Mouse (Mus musculus): ENCODE measurements around the gene Mbtps1. TPM values are rescaled to one million over a fixed set of nuclear protein-coding genes. Genes with fewer than 3 reads are reported as not detected.
A peak's percentile ranks its signal among the peaks of the same experiment; 100 is the strongest.

Gene Mbtps1
- polyA plus RNA-seq, 1 experiment from 2014 or later = 64.8 TPM

GRCm38 (mm10) chr8:119520102-119520501, 38.4 kb downstream of the Mbtps1 start:
- Histone ChIP-seq H3K9me3 (ENCODE audit: control insufficient read depth, low read length) (no peaks in the 10 kb centered on the region), H3K4me3 (ENCODE audit: low read depth, low read length) (no peak overlapping the region), H3K9ac (ENCODE audit: low read depth, low read length) (no peak overlapping the region), H3K4me2 (replicated peaks; ENCODE audit: low read depth, low read length) (no peak overlapping the region), H3K4me1 (replicated peaks; ENCODE audit: control insufficient read depth, insufficient read depth, low read length) (no peaks in the 10 kb centered on the region), H3K27ac (ENCODE audit: low read depth, low read length) (no peak overlapping the region), H3K27me3 (ENCODE audit: control insufficient read depth, insufficient read depth, low read length) (no peaks in the 10 kb centered on the region), H3K36me3 (ENCODE audit: control insufficient read depth, insufficient read depth, low read length) (peaks cover 13% of the 10 kb centered on the region)
- WGBS = 72% methylated on average over 7 of the region's 7 CpGs
- DNase-seq (ENCODE audit: low spot score) (peak; percentile 31), ATAC-seq (ENCODE audit: low FRiP score) (no peak)

- Histone ChIP-seq H3K9me3 (ENCODE audit: control insufficient read depth, low read length) (no peaks in the 10 kb centered on the region), H3K9ac (ENCODE audit: low read depth, low read length) (no peak overlapping the region), H3K36me3 (ENCODE audit: control insufficient read depth, insufficient read depth, low read length) (peaks cover 16% of the 10 kb centered on the region; the same call in 1 of the 2 replicates), H3K27me3 (ENCODE audit: control insufficient read depth, insufficient read depth, low read length) (no peaks in the 10 kb centered on the region), H3K27ac (ENCODE audit: low read depth, low read length) (no peak overlapping the region), H3K4me2 (replicated peaks; ENCODE audit: low read depth, low read length) (no peak overlapping the region), H3K4me1 (replicated peaks; ENCODE audit: control insufficient read depth, insufficient read depth, low read length) (no peaks in the 10 kb centered on the region), H3K4me3 (ENCODE audit: low read depth, low read length) (no peak overlapping the region)
- WGBS = 74% methylated on average over 5 of the region's 5 CpGs
- DNase-seq (ENCODE audit: low spot score) (no peak), ATAC-seq (ENCODE audit: low FRiP score) (no peak)
Observed at GRCm38 (mm10) chr8:119516674-119517073, 41.9 kb downstream of the Mbtps1 start.

- no peak for ATAC-seq (ENCODE audit: low FRiP score)
- Histone ChIP-seq H3K9ac (ENCODE audit: low read depth, low read length) (no peak overlapping the region), H3K27ac (ENCODE audit: low read depth, low read length) (no peak overlapping the region), H3K27me3 (ENCODE audit: control insufficient read depth, insufficient read depth, low read length) (no peaks in the 10 kb centered on the region), H3K9me3 (ENCODE audit: control insufficient read depth, low read length) (no peaks in the 10 kb centered on the region), H3K36me3 (ENCODE audit: control insufficient read depth, insufficient read depth, low read length) (peaks cover 13% of the 10 kb centered on the region; the same call in 1 of the 2 replicates), H3K4me2 (replicated peaks; ENCODE audit: low read depth, low read length) (no peak overlapping the region), H3K4me1 (replicated peaks; ENCODE audit: control insufficient read depth, insufficient read depth, low read length) (no peaks in the 10 kb centered on the region), H3K4me3 (ENCODE audit: low read depth, low read length) (no peak overlapping the region)
- DNase-seq (ENCODE audit: low spot score) = no peak
- WGBS = 71% methylated on average over 3 of the region's 3 CpGs
Observed at GRCm38 (mm10) chr8:119515767-119516166, 42.8 kb downstream of the Mbtps1 start.

- no peak for ATAC-seq (ENCODE audit: low FRiP score)
- Histone ChIP-seq H3K27ac (ENCODE audit: low read depth, low read length) (no peak overlapping the region), H3K36me3 (ENCODE audit: control insufficient read depth, insufficient read depth, low read length) (peaks cover 13% of the 10 kb centered on the region; the same call in 1 of the 2 replicates)
Observed at GRCm38 (mm10) chr8:119514940-119515339, 43.6 kb downstream of the Mbtps1 start.

GRCm38 (mm10) chr8:119513405-119513804, 45.1 kb downstream of the Mbtps1 start:
- H3K4me3 ChIP-seq (ENCODE audit: low read depth, low read length) = no peak overlapping the region
- ATAC-seq (ENCODE audit: low FRiP score) (no peak), DNase-seq (ENCODE audit: low spot score) (no peak)
- no peaks in the 10 kb centered on the region for H3K9me3 ChIP-seq (ENCODE audit: control insufficient read depth, low read length)
- H3K36me3 ChIP-seq (ENCODE audit: control insufficient read depth, insufficient read depth, low read length) = peaks cover 25% of the 10 kb centered on the region; the same call in 1 of the 2 replicates
- 95% methylated on average over 4 of the region's 4 CpGs for WGBS
- H3K27me3 ChIP-seq (ENCODE audit: control insufficient read depth, insufficient read depth, low read length) = no peaks in the 10 kb centered on the region
- no peaks in the 10 kb centered on the region for H3K4me1 ChIP-seq (replicated peaks; ENCODE audit: control insufficient read depth, insufficient read depth, low read length)
- H3K9ac ChIP-seq (ENCODE audit: low read depth, low read length) = no peak overlapping the region
- H3K27ac ChIP-seq (ENCODE audit: low read depth, low read length) = no peak overlapping the region
- H3K4me2 ChIP-seq (replicated peaks; ENCODE audit: low read depth, low read length) = no peak overlapping the region

More at GRCm38 (mm10) chr8:119514940-119515339, 43.6 kb downstream of the Mbtps1 start:
- Histone ChIP-seq H3K4me2 (replicated peaks; ENCODE audit: low read depth, low read length) (no peak overlapping the region), H3K4me3 (ENCODE audit: low read depth, low read length) (no peak overlapping the region), H3K4me1 (replicated peaks; ENCODE audit: control insufficient read depth, insufficient read depth, low read length) (no peaks in the 10 kb centered on the region), H3K27me3 (ENCODE audit: control insufficient read depth, insufficient read depth, low read length) (no peaks in the 10 kb centered on the region), H3K9me3 (ENCODE audit: control insufficient read depth, low read length) (no peaks in the 10 kb centered on the region), H3K9ac (ENCODE audit: low read depth, low read length) (no peak overlapping the region)
- WGBS = 96% methylated on average over 3 of the region's 3 CpGs
- DNase-seq (ENCODE audit: low spot score) = no peak

GRCm38 (mm10) chr8:119511722-119512121, 46.8 kb downstream of the Mbtps1 start:
- no peak overlapping the region for H3K4me2 ChIP-seq (replicated peaks; ENCODE audit: low read depth, low read length)
- H3K9ac ChIP-seq (ENCODE audit: low read depth, low read length) = no peak overlapping the region
- peaks cover 24% of the 10 kb centered on the region; the same call in 1 of the 2 replicates for H3K36me3 ChIP-seq (ENCODE audit: control insufficient read depth, insufficient read depth, low read length)
- ATAC-seq (ENCODE audit: low FRiP score) (no peak), DNase-seq (ENCODE audit: low spot score) (no peak)
- no peak overlapping the region for H3K27ac ChIP-seq (ENCODE audit: low read depth, low read length)
- 98% methylated on average over 7 of the region's 7 CpGs for WGBS
- H3K4me3 ChIP-seq (ENCODE audit: low read depth, low read length) = no peak overlapping the region
- H3K4me1 ChIP-seq (replicated peaks; ENCODE audit: control insufficient read depth, insufficient read depth, low read length) = no peaks in the 10 kb centered on the region
- H3K9me3 ChIP-seq (ENCODE audit: control insufficient read depth, low read length) = no peaks in the 10 kb centered on the region
- H3K27me3 ChIP-seq (ENCODE audit: control insufficient read depth, insufficient read depth, low read length) = no peaks in the 10 kb centered on the region

GRCm38 (mm10) chr8:119510471-119510870, 48.1 kb downstream of the Mbtps1 start:
- ATAC-seq (ENCODE audit: low FRiP score) = no peak

GRCm38 (mm10) chr8:119506106-119506505, 52.4 kb downstream of the Mbtps1 start:
- Histone ChIP-seq H3K9me3 (ENCODE audit: control insufficient read depth, low read length) (no peaks in the 10 kb centered on the region), H3K4me1 (replicated peaks; ENCODE audit: control insufficient read depth, insufficient read depth, low read length) (no peaks in the 10 kb centered on the region), H3K36me3 (ENCODE audit: control insufficient read depth, insufficient read depth, low read length) (peaks cover 13% of the 10 kb centered on the region; the same call in 1 of the 2 replicates), H3K9ac (ENCODE audit: low read depth, low read length) (no peak overlapping the region), H3K27me3 (ENCODE audit: control insufficient read depth, insufficient read depth, low read length) (no peaks in the 10 kb centered on the region), H3K4me2 (replicated peaks; ENCODE audit: low read depth, low read length) (no peak overlapping the region), H3K4me3 (ENCODE audit: low read depth, low read length) (no peak overlapping the region), H3K27ac (ENCODE audit: low read depth, low read length) (no peak overlapping the region)
- DNase-seq (ENCODE audit: low spot score) (no peak), ATAC-seq (ENCODE audit: low FRiP score) (no peak)
- WGBS = 88% methylated on average over 8 of the region's 8 CpGs

More at GRCm38 (mm10) chr8:119510471-119510870, 48.1 kb downstream of the Mbtps1 start:
- WGBS = 94% methylated on average over 9 of the region's 9 CpGs
- Histone ChIP-seq H3K4me1 (replicated peaks; ENCODE audit: control insufficient read depth, insufficient read depth, low read length) (no peaks in the 10 kb centered on the region), H3K27me3 (ENCODE audit: control insufficient read depth, insufficient read depth, low read length) (no peaks in the 10 kb centered on the region), H3K9me3 (ENCODE audit: control insufficient read depth, low read length) (no peaks in the 10 kb centered on the region), H3K27ac (ENCODE audit: low read depth, low read length) (no peak overlapping the region), H3K36me3 (ENCODE audit: control insufficient read depth, insufficient read depth, low read length) (peaks cover 23% of the 10 kb centered on the region; the same call in 1 of the 2 replicates), H3K4me3 (ENCODE audit: low read depth, low read length) (no peak overlapping the region), H3K4me2 (replicated peaks; ENCODE audit: low read depth, low read length) (no peak overlapping the region), H3K9ac (ENCODE audit: low read depth, low read length) (no peak overlapping the region)
- DNase-seq (ENCODE audit: low spot score) = no peak

- no peak overlapping the region for H3K4me2 ChIP-seq (replicated peaks; ENCODE audit: low read depth, low read length)
- no peak overlapping the region for H3K27ac ChIP-seq (ENCODE audit: low read depth, low read length)
- ATAC-seq (ENCODE audit: low FRiP score) = no peak
- no peaks in the 10 kb centered on the region for H3K27me3 ChIP-seq (ENCODE audit: control insufficient read depth, insufficient read depth, low read length)
- no peak overlapping the region for H3K4me3 ChIP-seq (ENCODE audit: low read depth, low read length)
- no peak for DNase-seq (ENCODE audit: low spot score)
- peaks cover 13% of the 10 kb centered on the region; the same call in 1 of the 2 replicates for H3K36me3 ChIP-seq (ENCODE audit: control insufficient read depth, insufficient read depth, low read length)
- H3K9me3 ChIP-seq (ENCODE audit: control insufficient read depth, low read length) = no peaks in the 10 kb centered on the region
- 59% methylated on average over 9 of the region's 9 CpGs for WGBS
- H3K9ac ChIP-seq (ENCODE audit: low read depth, low read length) = no peak overlapping the region
- no peaks in the 10 kb centered on the region for H3K4me1 ChIP-seq (replicated peaks; ENCODE audit: control insufficient read depth, insufficient read depth, low read length)
Observed at GRCm38 (mm10) chr8:119505488-119505887, 53.0 kb downstream of the Mbtps1 start.

All from hindbrain, embryonic 11.5 days (tissue).